Mouse (Mus musculus) CH12.LX (cell line): ENCODE results near the gene 1700123O20Rik. TPM values are rescaled to one million over a fixed set of nuclear protein-coding genes. Genes with fewer than 3 reads are reported as not detected.
A peak's percentile ranks its signal among the peaks of the same experiment; 100 is the strongest.

ENCODE experiments used
- DNase-seq: peaks from one replicate; pipeline ENCODE4 v3.0.0-alpha.2; 2013; ENCODE audit errors: extremely low read depth
- H3K27ac ChIP-seq: 2 replicates; pipeline ENCODE4 v1.5.1; 2012; ENCODE audit warnings: low read depth, mild to moderate bottlenecking, control low read depth, moderate library complexity; ENCODE audit not compliant: insufficient read depth
- H3K27me3 ChIP-seq: replicated peaks from 2 replicates; pipeline ENCODE3; 2012; ENCODE audit warnings: inconsistent platforms
- H3K36me3 ChIP-seq, 2 experiments: replicated peaks in 1 of 2; 2 replicates each; pipeline versions ENCODE3 to v1.6.1; 2012; ENCODE audit warnings: inconsistent platforms in 1 of 2, low read length in 1 of 2, mild to moderate bottlenecking in 1 of 2, mixed read lengths in 1 of 2, moderate library complexity in 1 of 2; ENCODE audit not compliant: control insufficient read depth in 1 of 2, insufficient read depth in 1 of 2
- H3K4me1 ChIP-seq, 2 experiments: 2 replicates each; pipeline ENCODE4 v1.6.1; 2012; ENCODE audit warnings: inconsistent platforms in 1 of 2, moderate library complexity in 1 of 2; ENCODE audit not compliant: insufficient read depth in 2 of 2, control insufficient read depth in 1 of 2
- H3K4me2 ChIP-seq: 2 replicates; pipeline ENCODE4 v1.6.1; 2012; ENCODE audit warnings: low read depth, mild to moderate bottlenecking, control low read depth; ENCODE audit not compliant: poor library complexity, insufficient read depth, severe bottlenecking
- H3K4me3 ChIP-seq, 3 experiments: fragments of 150-350 bp in 1 of 3; sonication (generic) in 1 of 3; replicated peaks in 1 of 3; 2 replicates each; pipeline versions ENCODE3 to v1.5.1; 2011 to 2012; ENCODE audit warnings: low read depth in 2 of 3, low read length in 2 of 3, mild to moderate bottlenecking in 2 of 3, moderate library complexity in 2 of 3, control low read depth in 1 of 3, improper control_type of control experiment in 1 of 3, inconsistent platforms in 1 of 3, mixed read lengths in 1 of 3; ENCODE audit not compliant: poor library complexity in 1 of 3
- H3K79me2 ChIP-seq: replicated peaks from 2 replicates; pipeline ENCODE4 v1.6.1; 2012; ENCODE audit warnings: mild to moderate bottlenecking, moderate library complexity; ENCODE audit not compliant: control insufficient read depth, poor library complexity, insufficient read depth, severe bottlenecking; ENCODE audit errors: extremely low read depth
- H3K9ac ChIP-seq: 2 replicates; pipeline ENCODE4 v1.6.1; 2012; ENCODE audit warnings: low read depth, mild to moderate bottlenecking, control low read depth, moderate library complexity; ENCODE audit not compliant: insufficient read depth
- H3K9me3 ChIP-seq: replicated peaks from 2 replicates; pipeline ENCODE3; 2012; ENCODE audit warnings: low read length, inconsistent platforms, mixed read lengths
- BHLHE40 ChIP-seq: IDR thresholded peaks from 2 replicates; pipeline ENCODE4 v1.6.1; 2011; ENCODE audit warnings: mild to moderate bottlenecking, low read depth, low read length, improper control_type of control experiment
- CHD2 ChIP-seq: IDR thresholded peaks from 2 replicates; pipeline ENCODE4 v1.6.1; 2011; ENCODE audit warnings: low read length, improper control_type of control experiment
- CTCF ChIP-seq, 2 experiments: IDR thresholded peaks in 1 of 2; conservative IDR thresholded peaks in 1 of 2; 2 replicates each; pipeline ENCODE4 v1.5.1; 2011 to 2012; ENCODE audit warnings: low read depth in 2 of 2, low read length in 2 of 2, improper control_type of control experiment in 1 of 2, inconsistent platforms in 1 of 2, mild to moderate bottlenecking in 1 of 2, moderate library complexity in 1 of 2
- E2F4 ChIP-seq: IDR thresholded peaks from 2 replicates; pipeline ENCODE4 v1.6.1; 2011; ENCODE audit warnings: low read depth, low read length, improper control_type of control experiment; ENCODE audit not compliant: insufficient replicate concordance
- GABPA ChIP-seq: IDR thresholded peaks from 2 replicates; pipeline ENCODE4 v1.6.1; 2012; ENCODE audit warnings: low read depth, low read length, improper control_type of control experiment, inconsistent platforms; ENCODE audit not compliant: insufficient replicate concordance
- IRF4 ChIP-seq: IDR thresholded peaks from 2 replicates; pipeline ENCODE4 v1.6.1; 2014; ENCODE audit warnings: low read depth, mild to moderate bottlenecking, inconsistent platforms, low read length, improper control_type of control experiment
- JUN ChIP-seq: IDR thresholded peaks from 2 replicates; pipeline ENCODE4 v1.6.1; 2011; ENCODE audit warnings: low read depth, mild to moderate bottlenecking, low read length, improper control_type of control experiment, moderate library complexity; ENCODE audit not compliant: insufficient read depth
- KAT2A ChIP-seq: IDR thresholded peaks from 2 replicates; pipeline ENCODE4 v1.6.1; 2012; ENCODE audit warnings: low read length, improper control_type of control experiment, inconsistent platforms; ENCODE audit not compliant: insufficient replicate concordance
- MAFK ChIP-seq: IDR thresholded peaks from 2 replicates; pipeline ENCODE4 v1.6.1; 2011; ENCODE audit warnings: low read length, improper control_type of control experiment; ENCODE audit not compliant: insufficient replicate concordance
- MAZ ChIP-seq: IDR thresholded peaks from 2 replicates; pipeline ENCODE4 v1.6.1; 2012; ENCODE audit warnings: low read depth, mild to moderate bottlenecking, inconsistent platforms, low read length, improper control_type of control experiment, moderate library complexity
- MYC ChIP-seq: IDR thresholded peaks from 2 replicates; pipeline ENCODE4 v1.6.1; 2011; ENCODE audit warnings: low read depth, mild to moderate bottlenecking, improper control_type of control experiment, low read length
- NRF1 ChIP-seq: IDR thresholded peaks from 2 replicates; pipeline ENCODE4 v1.6.1; 2014; ENCODE audit warnings: low read depth, mild to moderate bottlenecking, inconsistent platforms, low read length, improper control_type of control experiment, moderate library complexity
- POLR2AphosphoS2 ChIP-seq: IDR thresholded peaks from 2 replicates; pipeline ENCODE4 v1.6.1; 2011; ENCODE audit warnings: low read depth, low read length, improper control_type of control experiment
- RAD21 ChIP-seq: IDR thresholded peaks from 2 replicates; pipeline ENCODE4 v1.6.1; 2011; ENCODE audit warnings: low read depth, mild to moderate bottlenecking, low read length, improper control_type of control experiment, moderate library complexity
- SIN3A ChIP-seq: IDR thresholded peaks from 2 replicates; pipeline ENCODE4 v1.6.1; 2012; ENCODE audit warnings: low read length, improper control_type of control experiment, inconsistent platforms
- TBP ChIP-seq: conservative IDR thresholded peaks from 2 replicates; pipeline ENCODE4 v1.6.1; 2011; ENCODE audit warnings: low read depth, low read length, improper control_type of control experiment
- TCF12 ChIP-seq: IDR thresholded peaks from 2 replicates; pipeline ENCODE4 v1.6.1; 2014; ENCODE audit warnings: low read depth, mild to moderate bottlenecking, inconsistent platforms, low read length, improper control_type of control experiment
- USF1 ChIP-seq: IDR thresholded peaks from 2 replicates; pipeline ENCODE4 v1.6.1; 2014; ENCODE audit warnings: low read depth, mild to moderate bottlenecking, inconsistent platforms, low read length, improper control_type of control experiment
- ZNF384 ChIP-seq: IDR thresholded peaks from 2 replicates; pipeline ENCODE4 v1.6.1; 2012; ENCODE audit warnings: low read depth, low read length, improper control_type of control experiment, inconsistent platforms
- dilution Hi-C: fragments of 300-500 bp; cut with MboI; formaldehyde crosslinking; loops from 2 replicates; pipeline ENCODE4 v1.14.3; 2020; ENCODE audit warnings: low sequenced_read_pairs; ENCODE audit not compliant: extremely low pct_unique_long_range_greater_than_20kb, extremely low pct_ligation_motif_present
- in situ Hi-C: fragments of 300-500 bp; cut with MboI; formaldehyde crosslinking; loops from 3 replicates; pipeline ENCODE4 v1.14.3; 2019; ENCODE audit warnings: low sequenced_read_pairs, low pct_ligation_motif_present, low pct_unique_long_range_greater_than_20kb, mixed read lengths
- polyA plus RNA-seq: library from polyadenylated mRNA; unstranded; fragments of >175 nt; gene quantifications from 2 replicates; pipeline ENCODE4 v1.2.1, GENCODE M21; 2012; ENCODE audit warnings: low read depth; ENCODE audit not compliant: insufficient read length
- total RNA-seq, 2 experiments: library from RNA; depleted of rRNA; stranded (reverse); fragments of 300-350 nt in 1 of 2; fragments of >200 nt in 1 of 2; gene quantifications; 2 replicates each; pipeline ENCODE4 v1.2.3; 2012 to 2014

1700123O20Rik gene
- total and polyA plus RNA-seq, 3 experiments: 33.1 to 60.7 (median 59.1) TPM

GRCm38 (mm10) chr14:54641305-54641969, 44.6 kb upstream of the 1700123O20Rik start, which contains the start of gene Cdh24 (continued):
- TF ChIP-seq MYC: no peak
- TF ChIP-seq MAZ: no peak
- TF ChIP-seq POLR2AphosphoS2: peak; percentile 88; the same call in 1 of the 2 replicates
- no peak for TF ChIP-seq SIN3A
- TF ChIP-seq RAD21: peak; percentile 58
- no peak for TF ChIP-seq USF1
- no peak for TF ChIP-seq E2F4
- TF ChIP-seq TCF12: no peak

- Histone ChIP-seq H3K79me2 (peaks cover 4% of the 10 kb centered on the region; the same call in 1 of the 2 replicates), H3K4me2 (no peak overlapping the region), H3K9ac (no peak overlapping the region), H3K27me3 (no peaks in the 10 kb centered on the region), H3K9me3 (no peaks in the 10 kb centered on the region), H3K27ac (no peak overlapping the region), H3K4me1 (peaks cover 5 to 14% of the 10 kb centered on the region in 2 experiments; a peak in 2 of 4 replicates), H3K36me3 (peaks cover 53 to 98% of the 10 kb centered on the region in 2 experiments), H3K4me3 (no peak overlapping the region)
- in situ Hi-C loops: loop anchor here (25.0 kb wide), 1 partner anchor 580 kb away; no protein-coding TSS in a partner anchor
- TF ChIP-seq IRF4: no peak
- TF ChIP-seq NRF1: no peak
- TF ChIP-seq TBP: no peak
- TF ChIP-seq JUN: no peak
- no peak for TF ChIP-seq CHD2
- TF ChIP-seq KAT2A: no peak
- TF ChIP-seq TCF12: no peak
- TF ChIP-seq USF1: no peak
- TF ChIP-seq GABPA: no peak
- TF ChIP-seq MAFK: no peak
- TF ChIP-seq E2F4: no peak
- TF ChIP-seq ZNF384: no peak
- no peak for TF ChIP-seq BHLHE40
- no peak for TF ChIP-seq CTCF (conservative IDR thresholded peaks at IDR 0.05 in 1 of 2, IDR thresholded peaks at IDR 0.05 in 1 of 2; ENCODE audit: low read depth in 2 of 2, low read length in 2 of 2)
- dilution Hi-C loops: no loop called here
- DNase-seq: no peak
These were observed 43.6 kb upstream of the 1700123O20Rik start for GRCm38 (mm10) chr14:54642224-54642944.
